Mouse (Mus musculus): ENCODE measurements around the gene Ifi205. TPM values are rescaled to one million over a fixed set of nuclear protein-coding genes. Genes with fewer than 3 reads are reported as not detected.

Ifi205 gene
- polyA plus RNA-seq, 1 experiment: not detected

DNA sequence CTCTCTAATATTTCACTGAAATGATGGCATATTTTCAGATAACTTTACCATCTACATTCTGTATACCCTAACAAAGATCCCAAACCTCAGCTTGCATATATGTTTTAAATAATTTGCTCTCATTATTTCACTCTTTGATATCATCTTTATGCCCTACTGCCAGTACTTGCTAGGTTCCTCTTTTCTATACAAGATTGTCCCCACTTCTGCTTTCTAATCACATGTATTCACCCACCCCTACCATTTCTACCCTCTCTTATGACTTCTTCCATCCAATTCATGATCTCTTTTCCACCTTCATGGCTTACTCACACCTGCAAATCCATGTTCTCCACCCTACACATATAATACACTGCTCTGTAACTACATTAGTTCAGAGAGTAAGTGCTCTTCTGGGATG lies 54.0 kb downstream of the Ifi205 start:
- TF ChIP-seq TAL1 (IDR thresholded peaks at IDR 0.05; ENCODE audit: low read length): no peak
- no peak for TF ChIP-seq GATA1 (IDR thresholded peaks at IDR 0.05; ENCODE audit: low read length)
- no peaks in the 10 kb centered on the region for H3K27me3 ChIP-seq (ENCODE audit: control insufficient read depth)
- no peak overlapping the region for H3K4me3 ChIP-seq (replicated peaks)
- H3K9me3 ChIP-seq (ENCODE audit: control insufficient read depth, low read length): no peaks in the 10 kb centered on the region
- H3K4me1 ChIP-seq (ENCODE audit: control insufficient read depth): no peaks in the 10 kb centered on the region
- H3K36me3 ChIP-seq (ENCODE audit: control insufficient read depth): no peaks in the 10 kb centered on the region

DNA sequence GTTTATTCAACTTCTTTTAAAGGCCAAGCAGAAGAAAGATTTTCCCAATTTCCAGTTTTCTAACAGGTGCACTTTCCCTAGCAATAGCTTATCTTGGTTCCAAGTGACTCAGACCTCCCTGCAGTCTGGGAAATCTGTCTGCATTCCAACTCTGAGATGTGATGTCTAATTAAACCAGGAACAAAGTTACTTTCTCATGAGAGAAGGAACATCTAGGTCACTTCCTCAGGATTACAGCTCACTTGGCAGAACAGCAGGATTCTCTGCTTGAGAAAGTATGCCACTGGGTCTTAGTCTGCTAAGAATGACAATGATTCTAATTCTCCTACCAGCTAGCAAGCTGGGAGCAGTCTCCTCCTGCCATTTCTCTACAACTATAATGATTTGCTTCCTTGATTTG lies 58.5 kb downstream of the Ifi205 start:
- H3K9me3 ChIP-seq (ENCODE audit: control insufficient read depth, low read length): no peaks in the 10 kb centered on the region
- no peaks in the 10 kb centered on the region for H3K4me1 ChIP-seq (ENCODE audit: control insufficient read depth)
- no peaks in the 10 kb centered on the region for H3K36me3 ChIP-seq (ENCODE audit: control insufficient read depth)
- H3K27me3 ChIP-seq (ENCODE audit: control insufficient read depth): no peaks in the 10 kb centered on the region
- TF ChIP-seq GATA1 (IDR thresholded peaks at IDR 0.05; ENCODE audit: low read length) (no peak), TAL1 (IDR thresholded peaks at IDR 0.05; ENCODE audit: low read length) (no peak)
- H3K4me3 ChIP-seq (replicated peaks): no peak overlapping the region

Other genes with a start within 250 kb of the Ifi205 start
- not detected in 2 replicates for gene Ifi211, start 118.8 kb downstream of the Ifi205 start, polyA plus RNA-seq (2012)
- not detected in 2 replicates for gene Mndal, start 89.3 kb downstream of the Ifi205 start, polyA plus RNA-seq (2012)
- 0.02 TPM in 1 of 2 replicates, not detected in the other for gene Ifi203, start 89.1 kb downstream of the Ifi205 start, polyA plus RNA-seq (2012)
- not detected in 2 replicates for gene Ifi202b, start 49.1 kb downstream of the Ifi205 start, polyA plus RNA-seq (2012)
- not detected in 2 replicates for gene Olfr433, start 8.9 kb upstream of the Ifi205 start, polyA plus RNA-seq (2012)
- gene Olfr432, start 17.4 kb upstream of the Ifi205 start, polyA plus RNA-seq (2012): not detected in 2 replicates
- not detected in 2 replicates for gene Olfr430, start 34.8 kb upstream of the Ifi205 start, polyA plus RNA-seq (2012)
- gene Olfr429, start 52.5 kb upstream of the Ifi205 start, polyA plus RNA-seq (2012): not detected in 2 replicates
- not detected in 2 replicates for gene Olfr427, start 65.1 kb upstream of the Ifi205 start, polyA plus RNA-seq (2012)
- gene Olfr231, start 89.4 kb upstream of the Ifi205 start, polyA plus RNA-seq (2012): not detected in 2 replicates
- not detected in 2 replicates for gene Olfr424, start 99.7 kb upstream of the Ifi205 start, polyA plus RNA-seq (2012)
- gene Olfr420, start 123.8 kb upstream of the Ifi205 start, polyA plus RNA-seq (2012): not detected in 2 replicates
- 3.5 and 4.1 TPM in 2 replicates for gene Spta1, start 141.0 kb upstream of the Ifi205 start, polyA plus RNA-seq (2012)
- gene Olfr419, start 220.3 kb upstream of the Ifi205 start, polyA plus RNA-seq (2012): not detected in 2 replicates

All from erythroblast, embryonic 14.5 days (primary cell).